Mouse (Mus musculus): ENCODE measurements around the gene Map3k5. TPM values are rescaled to one million over a fixed set of nuclear protein-coding genes. Genes with fewer than 3 reads are reported as not detected.
A peak's percentile ranks its signal among the peaks of the same experiment; 100 is the strongest.

Gene Map3k5
- polyA plus RNA-seq (2015; fragmentation: Nextera tagmentation; extraction: Ambion mirVana) = 3.0 and 3.3 TPM in 2 replicates

DNA sequence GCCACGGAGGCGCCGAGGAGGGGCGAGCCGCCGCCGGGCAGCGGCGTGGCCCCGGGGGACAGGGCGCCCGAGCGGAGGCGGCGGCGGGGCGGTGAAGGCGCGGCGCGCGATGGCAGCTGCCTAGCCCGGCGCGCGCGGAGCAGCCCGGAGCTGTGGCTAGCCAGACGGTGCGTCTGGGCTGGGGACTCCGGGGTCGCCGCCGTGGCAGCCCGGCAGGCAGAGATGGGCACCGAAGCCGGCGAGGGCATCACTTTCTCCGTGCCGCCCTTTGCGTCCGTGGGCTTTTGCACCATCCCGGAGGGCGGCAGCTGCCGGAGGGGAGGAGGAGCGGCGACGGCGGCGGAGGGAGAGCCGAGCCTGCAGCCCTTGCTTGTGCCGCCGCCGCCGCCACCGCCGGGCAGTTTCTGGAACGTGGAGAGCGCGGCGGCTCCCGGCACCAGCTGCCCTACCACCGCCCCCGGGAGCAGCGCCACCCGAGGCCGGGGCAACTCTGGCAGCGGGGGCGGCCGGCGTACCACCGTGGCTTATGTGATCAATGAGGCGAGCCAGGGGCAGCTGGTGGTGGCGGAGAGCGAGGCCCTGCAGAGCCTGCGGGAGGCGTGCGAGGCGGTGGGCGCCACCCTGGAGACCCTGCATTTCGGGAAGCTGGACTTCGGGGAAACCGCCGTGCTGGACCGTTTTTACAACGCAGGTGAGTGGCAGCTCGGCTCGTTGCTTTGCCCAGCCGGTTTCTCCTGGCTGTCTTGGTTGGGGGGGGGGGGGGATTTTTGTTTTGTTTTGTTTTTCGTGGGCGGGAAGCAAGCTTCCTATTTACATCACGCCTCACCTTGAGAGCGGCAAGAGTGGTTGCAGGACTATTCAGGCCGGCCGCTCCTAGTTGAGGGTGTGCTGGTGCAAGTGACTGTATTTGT lies at the start of gene Map3k5:
Gene Map3k5 (plus strand): TSS at position 89 of the 911 bp plus-strand sequence.
- under 1% methylated on average over 70 of the region's 95 CpGs for WGBS
- ATAC-seq (ENCODE audit: insufficient read depth, low FRiP score, low read depth) = peak; percentile 19; the same call in 1 of the 2 replicates
- peak within 1 kb of the TSS; percentile 95 for H3K27ac ChIP-seq

DNA sequence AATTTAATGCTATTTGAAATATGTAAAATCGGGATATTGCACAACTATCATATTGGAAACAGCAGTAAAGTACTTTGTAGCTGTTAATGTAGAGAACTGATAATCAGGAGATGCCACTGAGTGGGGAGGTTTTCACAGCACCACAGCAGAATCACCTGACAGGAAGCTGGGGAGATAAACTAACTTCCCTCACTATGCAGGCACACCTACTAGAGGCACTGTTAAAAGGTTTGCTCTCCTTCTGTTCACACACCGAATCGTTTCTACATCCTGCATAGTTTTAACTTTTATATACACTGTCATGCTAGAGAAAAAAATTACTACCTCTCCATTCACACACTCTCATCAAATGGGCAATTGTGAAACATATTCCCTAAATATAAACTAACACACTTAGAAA lies 48.0 kb upstream of the Map3k5 start:
- no peak for ATAC-seq (ENCODE audit: insufficient read depth, low FRiP score, low read depth)
- 65% methylated on average over 3 of the region's 3 CpGs for WGBS

More for the DNA sequence above, at the start of gene Map3k5:
- Histone ChIP-seq H3K4me3 (replicated peaks) (peak within 1 kb of the TSS; percentile 81), H3K36me3 (no peaks in the 10 kb centered on the region), H3K4me2 (peak within 1 kb of the TSS; percentile 97), H3K4me1 (peaks cover 11% of the 10 kb centered on the region; the same call in 1 of the 2 replicates), H3K27me3 (replicated peaks) (no peaks in the 10 kb centered on the region), H3K9me3 (no peaks in the 10 kb centered on the region), H3K9ac (peak within 1 kb of the TSS; percentile 68)

DNA sequence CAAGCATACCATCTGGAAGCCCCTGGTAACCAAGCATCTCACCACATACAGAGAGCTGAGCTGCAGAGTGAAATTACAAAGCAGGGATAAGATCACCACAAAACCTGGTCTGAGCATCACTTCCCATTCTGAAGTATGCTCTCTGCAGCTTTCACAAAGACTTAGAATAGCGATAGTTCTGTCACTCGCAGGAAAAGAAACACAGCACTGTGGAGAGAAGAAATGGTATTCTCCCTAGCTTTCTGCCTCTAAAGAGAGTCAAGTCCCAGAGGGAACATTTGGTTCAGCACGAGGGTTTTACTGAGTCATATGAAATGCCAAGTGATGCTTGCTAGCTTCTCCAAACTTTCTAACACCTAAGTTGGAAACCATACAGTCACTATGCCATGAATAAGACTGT lies 44.4 kb upstream of the Map3k5 start:
- no peaks in the 10 kb centered on the region for H3K4me1 ChIP-seq
- no peak overlapping the region for H3K9ac ChIP-seq
- ATAC-seq (ENCODE audit: insufficient read depth, low FRiP score, low read depth) = no peak
- H3K4me3 ChIP-seq (replicated peaks) = no peak overlapping the region
- no peaks in the 10 kb centered on the region for H3K9me3 ChIP-seq
- no peak overlapping the region for H3K27ac ChIP-seq
- H3K36me3 ChIP-seq = no peaks in the 10 kb centered on the region
- no peaks in the 10 kb centered on the region for H3K27me3 ChIP-seq (replicated peaks)
- WGBS = 87% methylated on average over 3 of the region's 3 CpGs
- no peak overlapping the region for H3K4me2 ChIP-seq

More for the DNA sequence above, 48.0 kb upstream of the Map3k5 start:
- Histone ChIP-seq H3K4me1 (no peaks in the 10 kb centered on the region), H3K9ac (no peak overlapping the region), H3K4me2 (no peak overlapping the region), H3K27me3 (replicated peaks) (no peaks in the 10 kb centered on the region), H3K27ac (no peak overlapping the region), H3K4me3 (replicated peaks) (no peak overlapping the region), H3K9me3 (no peaks in the 10 kb centered on the region), H3K36me3 (no peaks in the 10 kb centered on the region)

DNA sequence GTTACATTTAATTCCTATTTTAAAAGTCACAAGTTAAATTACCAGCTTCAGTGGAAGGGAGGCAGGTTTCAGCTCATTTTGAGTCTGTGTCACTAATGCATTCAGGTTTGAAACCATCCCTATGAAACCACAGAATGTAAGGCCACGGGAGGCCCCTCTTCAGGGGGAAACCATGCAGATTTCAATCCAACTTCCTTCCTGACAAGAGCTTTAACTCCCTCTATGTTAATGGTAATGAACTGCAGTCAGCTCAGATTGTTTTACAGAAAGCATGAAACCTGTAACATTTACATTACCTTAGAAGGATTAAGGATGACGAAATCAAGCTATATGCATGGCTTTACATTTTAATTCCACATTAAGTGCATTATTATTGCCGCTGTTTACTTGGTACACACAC lies 42.6 kb upstream of the Map3k5 start:
- Histone ChIP-seq H3K9me3 (no peaks in the 10 kb centered on the region), H3K36me3 (no peaks in the 10 kb centered on the region), H3K4me1 (no peaks in the 10 kb centered on the region), H3K27me3 (replicated peaks) (no peaks in the 10 kb centered on the region), H3K4me3 (replicated peaks) (no peak overlapping the region), H3K27ac (no peak overlapping the region), H3K4me2 (no peak overlapping the region), H3K9ac (no peak overlapping the region)
- 57% methylated on average over 3 of the region's 3 CpGs for WGBS
- ATAC-seq (ENCODE audit: insufficient read depth, low FRiP score, low read depth) = no peak

DNA sequence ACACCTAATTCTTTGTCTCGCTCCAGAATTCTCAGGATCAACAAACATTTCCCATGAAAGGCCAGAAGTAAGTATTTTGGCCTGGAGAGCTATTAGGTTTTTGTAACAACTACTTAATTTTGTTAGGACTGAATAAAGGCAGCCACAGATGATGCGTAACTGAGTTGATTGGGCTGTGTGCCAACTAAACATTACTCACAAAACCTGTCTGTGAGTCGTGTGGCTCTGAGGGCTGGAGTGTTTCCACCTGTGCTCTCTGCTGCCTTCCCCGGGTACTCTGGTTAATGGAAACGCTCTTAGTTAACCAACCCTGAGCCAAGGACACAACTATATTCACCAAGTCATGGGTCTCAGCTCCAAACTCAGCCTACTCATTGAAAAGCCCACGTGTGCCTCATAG lies 41.1 kb upstream of the Map3k5 start:
- 49% methylated on average over 6 of the region's 6 CpGs for WGBS
- H3K36me3 ChIP-seq = no peaks in the 10 kb centered on the region

DNA sequence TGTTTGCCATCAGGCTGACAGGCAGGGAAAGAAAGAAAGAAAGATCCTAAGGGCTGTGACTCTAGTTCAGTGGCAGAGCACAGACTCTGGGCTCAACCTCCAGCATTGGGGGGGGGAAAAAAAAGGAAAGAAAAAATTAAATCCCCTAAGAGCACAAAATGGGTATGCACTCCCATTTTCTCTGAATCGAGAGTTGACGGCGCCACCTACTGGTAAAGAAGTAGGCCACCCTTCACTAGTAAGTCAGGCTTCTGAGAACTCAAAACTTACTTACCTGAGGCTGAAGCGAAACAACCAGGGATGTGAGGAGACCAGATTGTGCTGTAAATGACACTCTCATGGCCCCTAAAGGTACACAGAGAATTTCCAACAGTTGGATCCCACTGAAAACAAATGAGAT lies 40.3 kb upstream of the Map3k5 start:
- Histone ChIP-seq H3K4me1 (no peaks in the 10 kb centered on the region), H3K9me3 (no peaks in the 10 kb centered on the region), H3K27me3 (replicated peaks) (no peaks in the 10 kb centered on the region), H3K4me2 (no peak overlapping the region), H3K36me3 (no peaks in the 10 kb centered on the region), H3K27ac (no peak overlapping the region), H3K4me3 (replicated peaks) (no peak overlapping the region), H3K9ac (no peak overlapping the region)
- ATAC-seq (ENCODE audit: insufficient read depth, low FRiP score, low read depth) = no peak
- 20% methylated on average over 4 of the region's 4 CpGs for WGBS

More for the DNA sequence above, 41.1 kb upstream of the Map3k5 start:
- no peak overlapping the region for H3K4me3 ChIP-seq (replicated peaks)
- ATAC-seq (ENCODE audit: insufficient read depth, low FRiP score, low read depth) = no peak
- no peak overlapping the region for H3K27ac ChIP-seq
- H3K4me1 ChIP-seq = no peaks in the 10 kb centered on the region
- no peak overlapping the region for H3K9ac ChIP-seq
- no peaks in the 10 kb centered on the region for H3K27me3 ChIP-seq (replicated peaks)
- no peaks in the 10 kb centered on the region for H3K9me3 ChIP-seq
- H3K4me2 ChIP-seq = no peak overlapping the region

DNA sequence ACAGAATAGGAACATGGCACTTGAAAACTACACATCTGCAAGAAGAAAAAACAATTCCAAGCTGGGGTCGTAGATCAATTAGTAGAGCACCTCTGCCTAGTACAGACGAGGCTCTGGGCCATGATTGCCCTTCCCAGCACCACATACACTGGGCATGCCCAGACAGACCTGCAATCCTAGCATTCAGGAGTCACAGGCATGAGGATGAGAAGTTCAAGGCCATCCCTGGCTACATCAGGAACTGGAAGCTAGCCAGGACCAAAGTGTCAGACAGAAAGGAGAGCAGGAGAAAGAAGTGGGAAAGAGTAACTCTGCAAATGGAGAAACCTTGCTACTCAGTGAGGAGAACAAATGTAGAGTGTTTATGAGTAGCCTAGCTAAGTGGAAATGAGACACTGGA lies 34.1 kb upstream of the Map3k5 start:
- ATAC-seq (ENCODE audit: insufficient read depth, low FRiP score, low read depth) = no peak
- H3K27me3 ChIP-seq (replicated peaks) = no peaks in the 10 kb centered on the region
- no peak overlapping the region for H3K9ac ChIP-seq
- no peak overlapping the region for H3K4me2 ChIP-seq
- H3K4me3 ChIP-seq (replicated peaks) = no peak overlapping the region
- WGBS = 53% methylated on average over 2 of the region's 2 CpGs
- no peak overlapping the region for H3K27ac ChIP-seq
- no peaks in the 10 kb centered on the region for H3K9me3 ChIP-seq
- no peaks in the 10 kb centered on the region for H3K36me3 ChIP-seq
- H3K4me1 ChIP-seq = no peaks in the 10 kb centered on the region

DNA sequence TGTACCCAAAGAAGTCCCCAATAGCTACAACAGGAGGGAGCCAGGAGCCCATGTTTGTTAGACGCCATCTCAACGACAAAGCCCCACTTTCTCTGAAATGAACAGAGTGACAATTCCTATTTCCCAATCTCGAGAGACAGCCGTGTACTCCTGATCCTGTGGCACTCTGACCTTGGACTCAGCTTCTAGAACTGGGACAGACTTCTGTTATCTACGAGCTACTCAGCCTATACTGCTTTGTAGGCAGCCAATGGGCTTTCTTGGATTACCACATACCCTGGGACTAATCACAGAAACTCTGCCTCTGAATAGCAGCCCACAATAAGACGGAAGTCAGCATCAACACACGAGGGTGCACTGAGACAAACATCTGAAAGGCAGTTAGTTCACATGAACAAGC lies 32.3 kb upstream of the Map3k5 start:
- ATAC-seq (ENCODE audit: insufficient read depth, low FRiP score, low read depth) = no peak
- Histone ChIP-seq H3K4me3 (replicated peaks) (no peak overlapping the region), H3K4me2 (no peak overlapping the region), H3K9me3 (no peaks in the 10 kb centered on the region), H3K27me3 (replicated peaks) (no peaks in the 10 kb centered on the region), H3K36me3 (no peaks in the 10 kb centered on the region), H3K27ac (no peak overlapping the region), H3K4me1 (no peaks in the 10 kb centered on the region; the same call in 1 of the 2 replicates), H3K9ac (no peak overlapping the region)
- 77% methylated on average over 7 of the region's 7 CpGs for WGBS

DNA sequence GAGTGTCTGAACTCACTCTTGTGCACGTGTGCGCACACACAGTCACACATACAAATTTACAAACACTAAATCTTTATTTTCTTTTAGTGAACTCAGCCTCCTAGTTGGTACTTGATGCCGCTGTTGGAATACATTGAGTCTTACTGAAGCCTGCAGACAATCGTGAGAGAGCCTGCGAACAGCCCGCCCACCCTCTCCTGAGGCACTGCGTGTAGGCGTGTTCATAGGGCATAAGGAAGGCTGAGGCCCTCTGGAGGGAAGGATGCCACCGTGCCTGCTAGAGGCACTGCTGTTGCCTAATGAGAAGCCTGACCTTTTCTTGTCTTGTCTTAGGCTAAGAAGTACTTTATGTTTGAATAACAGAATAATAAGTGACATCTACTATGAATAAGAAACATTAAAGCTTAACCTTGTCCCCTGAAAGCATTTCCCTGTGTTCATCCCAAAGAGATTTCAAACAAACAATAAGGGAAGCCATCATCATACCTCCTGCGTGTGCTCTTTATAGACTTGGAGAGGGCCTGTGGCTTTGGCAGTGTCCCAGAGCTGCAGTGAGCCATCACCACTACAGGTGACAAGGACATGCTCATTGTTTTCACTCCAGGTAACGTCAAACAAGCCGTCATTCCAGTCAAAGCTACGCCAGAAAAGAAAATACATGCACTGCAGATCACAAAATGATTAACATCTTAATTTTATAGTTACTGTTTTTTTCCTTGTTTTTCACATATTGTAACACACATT lies 30.0 kb upstream of the Map3k5 start:
- Histone ChIP-seq H3K4me1 (no peaks in the 10 kb centered on the region; the same call in 1 of the 2 replicates), H3K27ac (no peak overlapping the region), H3K9me3 (no peaks in the 10 kb centered on the region), H3K27me3 (replicated peaks) (no peaks in the 10 kb centered on the region), H3K4me3 (replicated peaks) (no peak overlapping the region), H3K4me2 (no peak overlapping the region), H3K9ac (no peak overlapping the region), H3K36me3 (no peaks in the 10 kb centered on the region)
- 78% methylated on average over 13 of the region's 13 CpGs for WGBS
- no peak for ATAC-seq (ENCODE audit: insufficient read depth, low FRiP score, low read depth)

DNA sequence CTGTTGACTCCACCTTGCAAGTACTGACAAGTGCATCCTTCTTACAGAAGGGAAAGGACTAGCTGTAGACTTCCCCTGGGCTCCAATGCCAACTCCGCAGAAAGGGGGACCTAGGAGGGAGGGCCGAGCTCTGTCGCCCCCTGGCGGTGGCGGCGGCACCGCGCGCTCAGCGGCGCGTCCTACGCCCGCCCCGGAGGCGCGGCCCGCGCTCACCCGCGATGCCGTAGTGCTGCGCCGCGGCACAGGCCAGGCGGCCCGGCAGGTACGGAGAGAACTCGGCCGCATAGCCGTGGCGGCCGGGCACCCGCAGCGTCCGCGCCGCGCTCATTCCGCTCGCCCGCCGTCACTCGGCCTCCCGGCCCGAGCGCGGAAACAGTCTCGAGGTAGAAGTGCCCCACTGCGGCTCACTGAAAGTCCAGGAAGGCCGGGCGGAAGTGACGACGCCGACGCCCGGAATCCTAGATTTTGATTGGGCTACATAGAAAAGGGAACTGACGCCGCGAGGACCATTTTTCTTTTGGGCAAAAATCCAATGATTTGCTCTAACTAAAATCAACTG lies 26.9 kb upstream of the Map3k5 start, which contains the start of gene Pex7:
Gene Pex7 (minus strand): TSS at position 444 of the 559 bp plus-strand sequence.
- H3K27ac ChIP-seq = peak within 1 kb of the TSS; percentile 98
- peak within 1 kb of the TSS; percentile 93 for H3K9ac ChIP-seq
- under 1% methylated on average over 60 of the region's 60 CpGs for WGBS
- peak; percentile 94 for ATAC-seq (ENCODE audit: insufficient read depth, low FRiP score, low read depth)
- peak within 1 kb of the TSS; percentile 44 for H3K4me2 ChIP-seq
- no peaks in the 10 kb centered on the region for H3K36me3 ChIP-seq
- no peaks in the 10 kb centered on the region; the same call in 1 of the 2 replicates for H3K4me1 ChIP-seq
- no peaks in the 10 kb centered on the region for H3K9me3 ChIP-seq
- peak within 1 kb of the TSS; percentile 83 for H3K4me3 ChIP-seq (replicated peaks)
- H3K27me3 ChIP-seq (replicated peaks) = no peaks in the 10 kb centered on the region

DNA sequence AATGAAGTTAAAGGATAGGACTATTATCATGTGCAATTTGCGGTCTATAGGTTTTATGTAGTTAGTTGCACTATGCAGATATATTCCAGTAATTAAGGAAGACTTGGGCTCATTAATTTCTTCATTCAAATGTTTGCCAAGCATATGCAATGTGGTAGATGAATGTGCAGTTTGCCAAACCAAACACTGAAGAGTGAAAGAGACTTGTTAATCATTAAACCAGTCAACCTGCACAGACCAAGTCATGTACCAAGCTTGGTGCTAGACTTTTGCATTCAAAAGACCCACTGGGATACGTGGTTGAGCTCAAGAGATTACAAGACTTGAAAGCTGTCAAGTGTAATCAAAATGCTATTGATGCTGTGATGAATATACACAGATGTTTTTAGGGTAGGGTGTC lies 26.2 kb upstream of the Map3k5 start:
- no peak overlapping the region for H3K9ac ChIP-seq
- peak overlapping the region; percentile 36; the same call in 1 of the 2 replicates for H3K4me2 ChIP-seq
- H3K4me3 ChIP-seq (replicated peaks) = no peak overlapping the region; the same call in 1 of the 2 replicates
- peak overlapping the region; percentile 59; the same call in 1 of the 2 replicates for H3K27ac ChIP-seq
- no peaks in the 10 kb centered on the region; the same call in 1 of the 2 replicates for H3K4me1 ChIP-seq
- H3K36me3 ChIP-seq = no peaks in the 10 kb centered on the region
- H3K27me3 ChIP-seq (replicated peaks) = no peaks in the 10 kb centered on the region
- 65% methylated on average over 2 of the region's 2 CpGs for WGBS
- ATAC-seq (ENCODE audit: insufficient read depth, low FRiP score, low read depth) = no peak
- H3K9me3 ChIP-seq = no peaks in the 10 kb centered on the region
